Mouse (Mus musculus) embryonic fibroblast, embryonic 13.5 days (primary cell): ENCODE measurements around the gene Lurap1l.

Source experiments
- CTCF ChIP-seq: IDR thresholded peaks from 2 replicates; pipeline ENCODE4 v1.5.1; 2011; ENCODE audit warnings: mild to moderate bottlenecking, control low read depth, low read length, moderate library complexity, borderline replicate concordance; ENCODE audit not compliant: insufficient read depth
- POLR2A ChIP-seq: IDR thresholded peaks from 2 replicates; pipeline ENCODE4 v1.6.1; 2011; ENCODE audit warnings: low read depth, mild to moderate bottlenecking, control low read depth, low read length, moderate library complexity

DNA sequence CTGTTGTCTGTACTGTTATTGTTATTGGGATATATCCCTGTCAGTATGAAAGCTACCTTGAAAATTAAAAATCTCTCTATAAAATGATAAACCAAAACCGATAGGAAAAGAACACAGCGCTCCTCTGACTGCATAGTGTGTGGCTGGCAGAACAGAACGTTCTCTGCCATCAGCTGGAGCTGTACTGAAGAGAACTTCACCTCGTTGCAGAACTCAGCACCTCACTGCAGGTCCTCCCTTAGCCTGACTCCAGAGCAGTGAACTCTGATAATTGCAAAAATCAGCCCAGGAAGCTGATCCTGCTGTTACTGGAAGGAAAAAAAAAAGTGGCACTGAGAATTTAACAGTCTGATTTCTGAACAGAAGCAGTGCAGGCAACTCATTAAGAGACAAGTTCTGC lies 14.4 kb downstream of the Lurap1l start:
- TF ChIP-seq CTCF (no peak), POLR2A (no peak)
